Mouse (Mus musculus) limb, embryonic 10.5 days (tissue): Measurements from ENCODE around the gene Dhx30. TPM values are rescaled to one million over a fixed set of nuclear protein-coding genes. Genes with fewer than 3 reads are reported as not detected.

Experiments
- polyA plus RNA-seq: library from polyadenylated mRNA; unstranded; fragments of >200 nt; fragmentation: Nextera tagmentation; extraction: Ambion mirVana; gene quantifications from 2 replicates; pipeline ENCODE4 v1.2.1, GENCODE M21; 2016

Gene Dhx30
- polyA plus RNA-seq, 1 experiment from 2014 or later, result 219 TPM

Other genes starting within 250 kb of the Dhx30 start
- 54.4 and 55.6 TPM in 2 replicates for gene Cdc25a, start 242.3 kb downstream of the Dhx30 start, polyA plus RNA-seq
- 37.3 and 43.9 TPM in 2 replicates for gene Map4, start 186.4 kb downstream of the Dhx30 start, polyA plus RNA-seq
- gene Smarcc1, start 122 bp downstream of the Dhx30 start, polyA plus RNA-seq, result 208 and 227 TPM in 2 replicates
- 0.11 and 0.13 TPM in 2 replicates for gene Cspg5, start 126.0 kb upstream of the Dhx30 start, polyA plus RNA-seq
- gene Elp6, start 187.3 kb upstream of the Dhx30 start, polyA plus RNA-seq, result 46.6 and 46.7 TPM in 2 replicates
- 37.9 and 41.7 TPM in 2 replicates for gene Scap, start 215.5 kb upstream of the Dhx30 start, polyA plus RNA-seq